Mouse (Mus musculus) midbrain, postnatal 0 days (tissue): Measurements from ENCODE around the gene Irs1. TPM values are rescaled to one million over a fixed set of nuclear protein-coding genes. Genes with fewer than 3 reads are reported as not detected.
A peak's percentile ranks its signal among the peaks of the same experiment; 100 is the strongest.

Experiments
- ATAC-seq: fragments of 200-750 bp; cut with Nextera tagmentation; 2 replicates; pipeline ENCODE4 v1.8.0; 2017; ENCODE audit warnings: moderate number of reproducible peaks, mild to moderate bottlenecking, moderate TSS enrichment, moderate library complexity; ENCODE audit not compliant: low FRiP score
- DNase-seq: peaks from one replicate; pipeline ENCODE4 v3.0.0-alpha.2; 2015; ENCODE audit warnings: low spot score
- H3K27ac ChIP-seq: fragments of 300-500 bp; sonication (generic); 2 replicates; pipeline ENCODE4 v1.5.1; 2014; ENCODE audit warnings: low read depth, mild to moderate bottlenecking, low read length, mixed read lengths
- H3K27me3 ChIP-seq: fragments of 300-500 bp; sonication (generic); 2 replicates; pipeline ENCODE4 v1.6.1; 2014; ENCODE audit warnings: low read length, control low read depth, mixed read lengths; ENCODE audit not compliant: insufficient read depth
- H3K36me3 ChIP-seq: fragments of 300-500 bp; sonication (generic); 2 replicates; pipeline ENCODE4 v1.6.1; 2014; ENCODE audit warnings: low read length, control low read depth, mixed read lengths; ENCODE audit not compliant: insufficient read depth
- H3K4me1 ChIP-seq: fragments of 300-500 bp; sonication (generic); 2 replicates; pipeline ENCODE4 v1.6.1; 2014; ENCODE audit warnings: mild to moderate bottlenecking, control low read depth, antibody characterized with exemption, low read length, mixed read lengths; ENCODE audit not compliant: insufficient read depth
- H3K4me2 ChIP-seq: fragments of 300-500 bp; sonication (generic); 2 replicates; pipeline ENCODE4 v1.6.1; 2014; ENCODE audit warnings: low read depth, mild to moderate bottlenecking, low read length, mixed read lengths; ENCODE audit not compliant: poor library complexity, severe bottlenecking
- H3K4me3 ChIP-seq: fragments of 300-500 bp; sonication (generic); 2 replicates; pipeline ENCODE4 v1.5.1; 2014; ENCODE audit warnings: low read depth, mild to moderate bottlenecking, low read length, moderate library complexity
- H3K9ac ChIP-seq: fragments of 300-500 bp; sonication (generic); replicated peaks from 2 replicates; pipeline ENCODE4 v1.6.1; 2014; ENCODE audit warnings: mild to moderate bottlenecking, low read length, moderate library complexity, mixed read lengths; ENCODE audit not compliant: poor library complexity, severe bottlenecking
- H3K9me3 ChIP-seq: fragments of 300-500 bp; sonication (generic); 2 replicates; pipeline ENCODE4 v1.6.1; 2016; ENCODE audit warnings: low read length, control low read depth
- CTCF ChIP-seq: IDR thresholded peaks from 2 replicates; pipeline ENCODE4 v1.5.1; 2016; ENCODE audit warnings: antibody characterized with exemption, mild to moderate bottlenecking
- WGBS: fragments of 180-500 bp; shearing (Covaris S2); extraction: QIAGEN DNeasy Blood & Tissue Kit; methylation state at CpG from one replicate; pipeline ENCODE4 v1.1.7; 2014; 5-methylcytosine and 5-hydroxymethylcytosine counted together
- polyA plus RNA-seq: library from polyadenylated mRNA; unstranded; fragments of >200 nt; fragmentation: Nextera tagmentation; extraction: Ambion mirVana; gene quantifications from 2 replicates; pipeline ENCODE4 v1.2.1, GENCODE M21; 2015
- total RNA-seq: library from RNA; depleted of rRNA; stranded (reverse); fragments of >200 nt; gene quantifications from 2 replicates; pipeline ENCODE4 v1.2.3, GENCODE M21; 2014; rRNA removed

Irs1 gene
- total and polyA plus RNA-seq, 2 experiments from 2014 or later, result 5.0 to 61.2 TPM

DNA sequence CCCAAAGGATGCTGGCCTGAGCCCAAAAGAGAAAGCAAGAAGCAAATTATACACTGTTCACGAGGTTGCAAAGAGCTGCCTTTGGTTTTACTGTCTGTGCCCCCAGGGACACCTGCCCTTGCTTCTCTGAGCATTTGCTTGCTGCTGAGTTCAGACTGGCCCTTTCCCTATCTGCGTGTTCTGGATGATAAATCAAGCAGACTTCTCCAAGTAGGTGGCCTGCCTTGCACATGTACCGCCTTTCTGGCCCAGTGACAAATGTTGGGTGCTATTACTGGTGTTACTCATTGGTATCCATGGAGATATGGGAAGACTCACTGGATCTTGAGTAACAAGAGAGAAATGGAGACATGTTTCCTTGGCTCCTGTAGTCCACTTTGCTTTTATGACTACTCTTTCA, 101.7 kb downstream of the Irs1 start:
- Histone ChIP-seq H3K9ac (no peak overlapping the region), H3K4me3 (no peak overlapping the region), H3K4me1 (no peaks in the 10 kb centered on the region), H3K27me3 (no peaks in the 10 kb centered on the region), H3K27ac (no peak overlapping the region), H3K36me3 (no peaks in the 10 kb centered on the region), H3K4me2 (no peak overlapping the region), H3K9me3 (no peaks in the 10 kb centered on the region)
- 0 out of 2 replicates have a peak, but pooled peaks have one; percentile 38 for ATAC-seq
- 65% methylated on average over 3 of the region's 3 CpGs for WGBS
- peak; percentile 58 for DNase-seq
- TF ChIP-seq CTCF, result no peak

DNA sequence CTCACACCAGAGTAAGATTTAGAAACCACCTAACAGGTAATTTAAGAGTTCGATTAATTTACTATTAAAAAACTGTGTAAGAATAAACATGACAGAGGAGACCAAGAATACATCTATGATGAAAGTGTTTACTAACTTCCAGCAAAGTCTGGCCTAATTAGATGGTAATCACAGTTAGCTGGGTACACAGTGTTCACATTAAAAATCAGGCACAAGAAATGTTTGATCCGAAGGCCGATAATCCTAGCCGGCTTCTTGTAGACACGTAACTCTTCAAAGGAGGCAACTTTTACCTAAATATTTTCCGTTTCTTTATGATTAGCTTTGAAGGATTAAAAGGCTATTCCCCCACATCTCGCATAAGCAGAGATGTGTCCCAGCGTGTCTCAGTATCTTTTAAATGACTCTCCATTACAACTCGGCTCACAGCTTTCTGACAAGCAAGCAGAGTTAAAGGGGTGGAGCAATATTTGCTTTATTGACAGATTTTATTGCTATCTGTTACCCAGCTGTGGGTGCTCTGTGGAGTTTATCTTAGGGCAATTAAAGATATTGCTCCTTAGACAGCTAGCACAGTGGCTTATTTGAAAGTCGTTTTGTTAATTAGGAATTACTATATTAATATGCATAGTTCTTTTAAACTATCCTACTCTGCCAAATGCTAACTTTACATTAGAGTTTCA, 102.5 kb downstream of the Irs1 start:
- H3K9me3 ChIP-seq, result no peaks in the 10 kb centered on the region
- WGBS, result 77% methylated on average over 10 of the region's 10 CpGs
- H3K27ac ChIP-seq, result no peak overlapping the region
- H3K9ac ChIP-seq, result no peak overlapping the region
- H3K4me1 ChIP-seq, result no peaks in the 10 kb centered on the region
- TF ChIP-seq CTCF, result no peak
- no peak for DNase-seq
- no peak overlapping the region for H3K4me2 ChIP-seq
- ATAC-seq, result no peak
- no peaks in the 10 kb centered on the region for H3K27me3 ChIP-seq
- H3K4me3 ChIP-seq, result no peak overlapping the region
- H3K36me3 ChIP-seq, result no peaks in the 10 kb centered on the region

DNA sequence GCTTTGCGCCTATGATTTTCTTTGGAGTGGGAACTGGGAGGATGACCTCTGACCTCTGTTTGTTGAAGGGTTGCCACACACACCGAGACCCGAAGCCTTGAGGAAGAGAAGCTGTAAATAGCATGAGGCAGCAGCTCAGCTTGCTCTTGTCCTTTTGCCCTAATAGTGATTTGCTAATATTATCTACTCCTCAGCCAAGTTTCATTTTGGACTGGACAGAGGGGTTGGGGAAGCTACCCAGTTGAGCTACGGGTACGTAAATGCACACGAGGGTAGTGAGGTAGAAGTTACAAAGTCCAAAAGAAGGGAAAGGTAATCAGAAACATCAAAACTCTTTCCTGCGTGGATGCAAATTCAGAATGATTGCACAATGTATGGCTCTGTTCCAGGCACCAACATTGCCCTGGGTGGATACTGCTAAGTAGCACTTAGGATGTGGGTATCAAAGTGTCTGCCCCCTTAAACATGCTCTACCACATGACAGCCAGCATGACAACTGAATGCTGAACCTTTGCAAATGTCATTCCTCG, 107.2 kb downstream of the Irs1 start:
- Histone ChIP-seq H3K9ac (no peak overlapping the region), H3K36me3 (no peaks in the 10 kb centered on the region), H3K9me3 (no peaks in the 10 kb centered on the region), H3K4me3 (no peak overlapping the region), H3K4me2 (no peak overlapping the region), H3K4me1 (no peaks in the 10 kb centered on the region), H3K27ac (no peak overlapping the region), H3K27me3 (no peaks in the 10 kb centered on the region)
- DNase-seq (no peak), ATAC-seq (no peak)
- 80% methylated on average over 8 of the region's 8 CpGs for WGBS
- TF ChIP-seq CTCF, result no peak

Other genes with a start within 250 kb of the Irs1 start
- not detected in 2 replicates for gene Gm9747, start 58.3 kb downstream of the Irs1 start, total RNA-seq
- gene Gm9747, start 58.3 kb downstream of the Irs1 start, polyA plus RNA-seq, result 16.3 and 16.8 TPM in 2 replicates
- gene Rhbdd1, start 25.0 kb upstream of the Irs1 start, total RNA-seq, result 3.6 and 6.9 TPM in 2 replicates
- 2.3 and 2.8 TPM in 2 replicates for gene Rhbdd1, start 25.0 kb upstream of the Irs1 start, polyA plus RNA-seq